Mouse (Mus musculus) brain, embryonic 14.5 days (tissue): ENCODE results near the gene Sowahd. TPM values are rescaled to one million over a fixed set of nuclear protein-coding genes. Genes with fewer than 3 reads are reported as not detected.

Experiments
- DNase-seq: peaks from one replicate; pipeline ENCODE4 v3.0.0-alpha.2; 2011; ENCODE audit warnings: low read depth
- CTCF ChIP-seq: fragments of 200-500 bp; IDR thresholded peaks from 2 replicates; pipeline ENCODE4 v1.5.1; 2012; ENCODE audit warnings: inconsistent platforms, mild to moderate bottlenecking, moderate library complexity, borderline replicate concordance; ENCODE audit not compliant: insufficient read depth, insufficient read length; ENCODE audit errors: extremely low read depth
- POLR2A ChIP-seq: fragments of 200-500 bp; IDR thresholded peaks from 2 replicates; pipeline ENCODE4 v1.6.1; 2012; ENCODE audit warnings: mild to moderate bottlenecking, inconsistent platforms, borderline replicate concordance; ENCODE audit not compliant: poor library complexity, insufficient read depth, insufficient read length, severe bottlenecking; ENCODE audit errors: extremely low read depth
- polyA plus RNA-seq: library from polyadenylated mRNA; depleted of rRNA; stranded (reverse); fragments of >200 nt; gene quantifications from 2 replicates; pipeline ENCODE4 v1.2.3, GENCODE M21; 2012; rRNA removed

Sowahd gene
- not detected in 2 replicates for polyA plus RNA-seq

DNA sequence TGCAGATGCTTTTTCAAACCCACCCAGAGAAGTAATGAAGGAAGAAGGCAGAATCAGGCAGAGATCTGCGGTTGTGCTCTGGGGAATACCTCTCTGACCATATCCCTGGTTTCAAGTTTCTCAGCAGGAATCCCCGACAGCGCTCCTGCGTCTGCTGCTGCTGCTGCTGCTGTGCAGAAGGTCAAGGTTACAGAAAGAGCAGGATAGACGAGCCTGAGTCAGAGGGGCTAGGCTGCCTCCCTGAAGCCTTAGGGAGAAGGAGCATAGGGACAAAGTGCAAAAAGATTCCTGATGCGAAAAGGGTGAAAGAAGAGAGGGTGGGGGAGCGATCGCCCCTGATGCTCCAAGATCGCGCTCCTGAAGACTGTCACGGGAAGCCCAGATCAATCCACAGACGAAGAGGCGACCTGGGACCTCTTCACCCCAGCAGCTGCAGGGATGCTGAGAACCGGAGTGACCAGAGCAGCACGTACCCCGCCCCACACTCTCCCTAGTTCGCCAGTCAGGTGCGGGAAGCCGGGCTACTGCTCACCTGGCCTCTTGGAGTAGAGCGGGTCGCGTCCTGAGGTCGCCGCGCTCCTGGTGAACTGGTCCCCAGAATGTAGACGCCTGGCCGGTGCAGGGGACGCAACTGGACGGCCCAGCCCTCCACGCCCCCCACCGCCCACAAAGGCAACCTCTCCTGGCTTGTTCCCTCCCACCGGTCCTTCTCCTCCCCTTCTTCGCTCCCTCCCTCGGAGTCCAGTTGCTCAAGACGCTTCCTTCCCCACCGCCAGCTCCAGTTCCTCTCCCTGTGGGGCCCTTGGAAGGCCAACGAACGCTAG is at the start of gene Sowahd:
TSS of gene Sowahd (plus strand) at position 780 of the 824 bp plus-strand sequence.
- TF ChIP-seq CTCF, result no peak
- no peak for TF ChIP-seq POLR2A
- no peak for DNase-seq

DNA sequence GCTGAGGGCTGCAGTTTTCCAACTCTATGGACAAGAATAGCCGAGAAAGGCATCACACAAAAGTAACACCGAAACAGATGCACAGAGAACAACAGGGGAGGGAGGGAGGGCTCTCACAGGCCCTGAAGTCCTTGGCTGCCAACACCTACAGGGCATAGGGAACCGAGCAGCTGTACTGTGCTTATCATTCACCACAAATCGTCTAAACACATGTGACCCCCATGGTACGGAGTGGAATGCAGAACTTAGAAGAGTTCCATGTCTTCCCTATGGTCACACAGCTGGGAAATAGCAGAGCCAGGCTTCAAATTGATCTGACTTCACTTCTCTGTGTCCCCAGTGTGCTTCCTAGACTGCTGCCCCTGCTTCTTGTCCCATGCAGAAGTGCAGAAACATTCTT is 34.8 kb upstream of the Sowahd start:
- no peak for DNase-seq
- TF ChIP-seq CTCF (no peak), POLR2A (no peak)

DNA sequence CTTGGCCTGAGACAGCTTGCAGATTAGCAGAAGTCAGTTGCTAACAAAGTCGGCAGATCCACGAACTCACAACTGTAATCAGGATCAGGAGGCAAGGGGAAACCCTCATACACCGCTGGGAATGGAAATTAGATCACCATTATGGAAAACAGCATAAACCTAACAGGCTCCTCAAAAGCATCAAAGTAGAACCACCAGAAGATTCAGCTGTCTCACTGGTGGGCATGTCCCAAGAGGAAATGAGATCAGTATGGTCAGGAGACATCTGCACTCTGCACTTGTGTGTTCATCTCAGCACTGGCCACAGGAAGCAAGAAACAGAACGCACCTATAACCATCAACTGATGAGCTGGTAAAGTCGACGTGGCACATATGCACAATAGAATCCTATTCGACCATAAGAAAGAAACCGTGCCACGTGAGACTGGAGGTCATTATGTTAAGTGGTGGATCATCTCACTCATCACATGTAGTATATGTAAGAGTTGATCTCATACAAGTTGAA is 30.4 kb upstream of the Sowahd start:
- TF ChIP-seq POLR2A, result no peak
- no peak for TF ChIP-seq CTCF
- no peak for DNase-seq

DNA sequence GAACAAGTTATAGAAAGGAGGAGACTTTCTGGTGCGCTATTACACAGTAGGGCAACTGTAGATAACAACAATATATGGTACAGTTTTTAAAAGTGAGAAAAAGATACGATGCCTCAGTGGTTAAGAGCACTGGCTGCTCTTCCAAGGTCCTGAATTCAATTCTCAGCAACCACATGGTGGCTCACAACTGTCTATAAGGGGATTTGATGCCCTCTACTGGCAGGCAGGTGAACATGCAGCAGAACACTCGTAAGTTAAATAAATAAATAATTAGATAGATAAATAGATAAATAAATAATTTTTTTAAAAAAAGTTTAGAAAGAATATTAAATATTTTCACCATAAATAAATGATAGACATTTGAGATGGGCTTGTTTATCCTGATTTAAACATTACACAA is 29.6 kb upstream of the Sowahd start:
- TF ChIP-seq POLR2A, result no peak
- TF ChIP-seq CTCF, result no peak

DNA sequence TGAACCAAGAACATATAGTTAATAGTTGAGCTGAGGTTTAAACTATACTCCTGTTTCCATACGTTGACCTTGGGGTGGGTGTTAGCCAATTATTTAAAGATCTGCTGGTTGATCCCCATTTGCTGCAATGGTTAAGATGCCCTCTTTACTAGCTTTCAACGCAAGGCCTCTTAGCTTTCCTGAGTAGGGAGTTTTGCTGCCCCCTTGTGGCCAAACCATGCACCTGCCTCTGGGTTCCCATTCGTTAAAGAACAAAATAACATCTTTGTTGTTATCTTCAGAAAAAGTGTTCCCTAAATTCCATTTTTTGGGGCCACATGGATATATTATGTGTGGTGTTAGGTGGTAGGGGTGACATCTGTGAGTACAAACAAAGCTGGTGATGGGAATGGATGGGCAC is 26.0 kb upstream of the Sowahd start:
- DNase-seq, result peak; percentile 70
- peak; percentile 76 for TF ChIP-seq CTCF
- TF ChIP-seq POLR2A, result no peak

More for the DNA sequence above, 29.6 kb upstream of the Sowahd start:
- no peak for DNase-seq

DNA sequence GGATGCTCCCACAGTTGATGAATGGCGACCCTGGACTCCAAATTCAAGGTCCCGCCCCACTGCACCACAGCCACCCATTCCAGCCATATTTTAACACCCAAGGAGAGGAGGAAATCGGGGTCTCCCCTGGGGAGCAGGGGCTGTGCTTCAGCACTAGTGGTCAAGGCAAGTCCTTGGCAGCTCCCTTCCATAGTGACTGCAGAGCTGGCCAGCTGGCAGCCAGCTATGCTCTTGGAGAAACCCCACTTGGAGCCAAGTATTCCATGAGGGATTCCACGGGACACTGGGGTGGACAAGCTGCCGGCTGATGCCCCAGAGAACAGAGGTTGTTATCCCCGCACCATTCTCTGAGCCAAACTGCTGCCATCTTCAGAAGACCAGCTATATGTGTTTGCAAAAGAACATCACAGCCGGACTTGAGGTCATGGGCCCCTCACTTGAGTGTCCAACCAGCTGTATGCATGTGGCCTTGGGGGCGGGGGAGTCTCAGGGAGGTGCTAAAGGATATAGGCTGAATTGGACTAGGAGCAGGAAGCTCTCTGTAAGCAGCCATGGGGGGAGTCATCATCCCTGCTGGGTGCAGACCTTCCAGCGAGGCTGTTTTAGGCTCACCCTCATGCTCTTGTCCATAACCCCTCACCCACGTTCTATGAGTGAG is 24.9 kb upstream of the Sowahd start:
- no peak for TF ChIP-seq POLR2A
- TF ChIP-seq CTCF, result no peak
- DNase-seq, result no peak

DNA sequence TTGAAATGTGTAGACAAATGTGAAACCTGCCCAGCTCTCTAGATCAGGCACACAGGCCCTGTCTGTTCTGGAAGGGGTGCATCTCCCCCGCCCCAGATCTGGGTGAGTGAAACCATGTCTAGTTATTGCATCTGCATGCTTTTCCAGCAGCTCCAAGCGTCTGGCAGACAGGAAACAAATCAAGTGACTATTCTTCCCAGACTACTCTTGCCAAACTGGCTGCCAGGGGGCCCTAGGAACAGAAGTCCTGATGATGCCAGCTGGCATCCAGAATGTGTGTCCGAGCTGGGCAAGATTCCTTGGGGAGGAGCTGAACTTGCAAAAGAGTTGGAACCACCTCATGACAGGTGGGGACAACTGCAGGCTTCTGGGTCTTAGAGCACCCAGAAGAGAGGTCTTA is 20.3 kb upstream of the Sowahd start:
- no peak for TF ChIP-seq CTCF
- no peak for TF ChIP-seq POLR2A

DNA sequence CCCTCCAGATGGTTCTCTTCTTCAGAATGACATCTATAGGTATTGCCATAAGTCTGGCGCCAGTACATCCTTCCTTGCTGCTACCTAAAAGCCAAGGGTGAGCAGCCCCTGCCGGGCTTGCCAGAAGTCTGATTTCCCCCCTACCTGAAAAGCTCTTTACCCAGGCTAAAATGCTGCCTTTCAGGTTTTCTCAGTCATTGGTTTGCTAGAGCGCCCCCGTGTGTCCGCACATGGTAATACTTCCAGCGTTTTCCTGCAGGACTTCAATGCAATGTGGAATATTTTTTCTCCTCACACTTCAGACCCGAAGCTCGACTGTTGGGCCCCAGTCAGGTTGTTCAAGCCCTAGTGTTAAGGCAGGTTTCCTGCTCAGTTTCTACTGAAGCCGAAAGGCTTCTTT is 5.9 kb upstream of the Sowahd start:
- DNase-seq, result peak; percentile 58
- TF ChIP-seq POLR2A (no peak), CTCF (peak; percentile 74; the same call in 1 of the 2 replicates)

More for the DNA sequence above, 20.3 kb upstream of the Sowahd start:
- DNase-seq, result peak; percentile 53

DNA sequence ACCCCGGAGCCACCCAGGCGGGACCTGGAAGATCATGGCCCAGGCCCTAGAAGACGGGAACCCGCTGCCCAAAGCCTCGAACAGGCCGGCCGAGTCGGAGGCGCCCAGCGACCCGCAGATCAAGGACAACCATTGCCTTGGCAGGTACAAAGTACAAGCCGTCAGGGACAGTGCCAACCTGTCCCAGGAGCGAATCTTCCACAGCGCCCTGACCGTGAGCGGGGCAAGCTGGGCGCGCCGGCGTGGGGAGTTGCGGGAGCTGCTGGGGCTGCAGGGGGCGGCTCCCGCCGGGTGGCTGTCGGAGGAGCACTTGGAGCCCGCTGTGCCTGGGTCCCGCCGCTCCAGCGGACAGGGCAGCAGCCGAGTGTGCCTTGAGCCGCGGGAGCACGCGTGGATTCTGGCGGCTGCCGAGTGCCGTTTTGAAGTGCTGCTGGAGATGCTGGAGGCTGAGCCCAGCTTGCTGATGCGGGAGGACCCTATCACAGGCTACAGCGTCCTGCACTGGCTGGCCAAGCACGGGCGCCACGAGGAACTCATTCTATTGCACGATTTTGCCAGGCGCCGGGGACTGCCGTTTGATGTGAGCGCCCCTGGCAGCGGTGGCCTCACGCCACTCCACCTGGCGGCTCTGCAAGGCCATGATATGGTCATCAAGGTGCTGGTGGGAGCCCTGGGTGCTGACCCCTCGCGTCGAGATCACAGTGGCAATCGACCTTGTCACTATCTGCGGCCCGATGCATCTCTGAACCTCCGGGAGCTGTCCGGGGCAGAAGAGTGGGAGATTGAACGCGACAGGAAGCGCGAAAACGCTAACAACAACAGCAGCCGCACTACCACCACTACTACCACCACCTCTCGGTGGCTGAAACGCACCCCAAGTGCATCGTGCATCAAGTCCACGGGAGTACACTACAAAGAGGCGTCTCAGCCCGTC is 512 bp downstream of the Sowahd start:
- TF ChIP-seq POLR2A (no peak), CTCF (no peak)
- DNase-seq, result peak; percentile 18

DNA sequence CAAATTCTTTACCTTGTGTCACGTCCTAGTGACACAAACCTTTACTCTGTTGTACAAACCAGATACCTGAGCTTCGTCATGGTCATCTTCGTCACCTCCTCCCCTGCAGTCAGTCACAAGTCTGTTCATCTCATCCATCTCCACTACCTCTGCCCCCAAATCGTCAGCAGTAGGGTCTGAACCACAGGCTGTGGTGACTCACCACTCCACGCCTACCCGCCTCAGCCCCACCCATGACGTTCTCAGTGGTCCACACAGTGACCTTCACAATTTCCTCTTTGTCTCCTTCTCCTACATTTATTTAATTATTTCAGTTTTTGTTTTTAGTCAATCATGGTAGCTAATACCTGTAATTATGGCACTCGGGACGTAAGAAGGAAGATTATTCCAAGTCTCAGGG is 15.3 kb downstream of the Sowahd start:
- DNase-seq, result no peak
- no peak for TF ChIP-seq CTCF

DNA sequence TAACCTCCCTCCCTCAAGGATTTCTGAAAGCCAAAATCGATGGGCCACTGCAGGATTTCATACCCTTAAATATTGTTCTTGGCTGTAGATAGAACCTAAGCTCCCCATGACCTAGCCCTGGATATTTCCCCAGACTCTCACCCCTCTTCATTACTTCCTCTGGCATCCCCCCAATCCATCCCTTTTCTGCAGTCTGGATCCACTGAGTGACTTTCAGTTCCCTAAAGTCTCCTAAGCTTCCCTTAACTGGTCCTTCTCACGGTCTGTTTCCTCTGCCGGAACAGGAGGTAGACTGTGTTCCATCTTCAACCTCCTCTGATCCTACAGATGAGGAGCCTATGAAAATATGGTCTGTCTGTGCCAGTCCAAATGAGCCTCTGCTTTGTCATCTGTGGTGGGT is 18.7 kb downstream of the Sowahd start:
- TF ChIP-seq CTCF (no peak), POLR2A (no peak)
- no peak for DNase-seq
